Mouse (Mus musculus): ENCODE measurements at regions not wholly inside any gene's neighbourhood (a gene's known extent, or its start where the extent isn't known, plus 50 kb on each side); places are given as distances from the start of the nearest gene placed in this dataset.

DNA sequence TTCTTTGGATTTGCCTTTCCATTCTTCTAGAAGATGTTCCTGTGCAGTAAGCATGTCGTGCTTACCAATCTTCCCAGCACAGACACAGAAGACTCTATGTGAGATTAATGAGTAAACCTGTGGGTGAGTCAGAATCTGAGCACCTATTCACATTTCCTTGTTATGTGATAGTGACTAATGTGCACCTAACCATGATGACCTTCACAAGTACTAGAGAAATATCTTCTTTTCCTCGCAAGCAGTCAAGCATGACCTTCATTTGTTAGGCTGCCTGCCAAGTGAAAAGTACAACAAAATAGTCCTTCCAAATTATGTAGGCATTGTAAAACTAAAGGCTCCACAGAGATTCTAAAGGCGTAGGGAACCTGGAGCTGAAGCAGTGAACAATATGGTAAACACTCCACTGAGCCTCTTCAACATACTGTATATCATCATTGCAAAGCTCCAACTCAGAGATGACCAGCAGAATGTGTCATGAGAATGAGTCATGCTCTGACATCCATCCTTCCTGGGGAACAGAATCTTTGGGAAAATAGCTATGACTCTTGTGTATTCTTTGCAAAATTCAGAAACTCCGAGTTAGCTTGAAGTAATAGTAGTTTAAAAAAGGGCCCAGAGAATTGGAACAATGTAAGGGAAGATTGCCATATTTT lies 480.0 kb upstream of the Slit2 start:
- no peak for TF ChIP-seq CTCF (IDR thresholded peaks at IDR 0.05; ENCODE audit: borderline replicate concordance, insufficient read depth, low read depth, low read length)
- no peak for TF ChIP-seq POLR2A (IDR thresholded peaks at IDR 0.05; ENCODE audit: borderline replicate concordance, insufficient read depth, low read length)
